Mouse (Mus musculus) adrenal gland, postnatal 4 days (tissue): Measurements from ENCODE around the gene Srsf7. TPM values are rescaled to one million over a fixed set of nuclear protein-coding genes. Genes with fewer than 3 reads are reported as not detected.
"Not testable (repeated sequence)": the region's sequence is repeated elsewhere in the genome, so short reads cannot be mapped to it uniquely, and the experiment has no call there.

Experiments used
- DNase-seq, 2 experiments: peaks; one replicate each; pipeline ENCODE4 v3.0.0; 2021 to 2022; ENCODE audit warnings: low spot score in 2 of 2, mixed read lengths in 2 of 2
- total RNA-seq, 2 experiments: library from RNA; stranded (reverse); gene quantifications; 2 replicates each; pipeline ENCODE4 v1.2.3; 2021

Srsf7 gene
- total RNA-seq, 2 experiments from 2014 or later: 172 to 192 TPM

DNA sequence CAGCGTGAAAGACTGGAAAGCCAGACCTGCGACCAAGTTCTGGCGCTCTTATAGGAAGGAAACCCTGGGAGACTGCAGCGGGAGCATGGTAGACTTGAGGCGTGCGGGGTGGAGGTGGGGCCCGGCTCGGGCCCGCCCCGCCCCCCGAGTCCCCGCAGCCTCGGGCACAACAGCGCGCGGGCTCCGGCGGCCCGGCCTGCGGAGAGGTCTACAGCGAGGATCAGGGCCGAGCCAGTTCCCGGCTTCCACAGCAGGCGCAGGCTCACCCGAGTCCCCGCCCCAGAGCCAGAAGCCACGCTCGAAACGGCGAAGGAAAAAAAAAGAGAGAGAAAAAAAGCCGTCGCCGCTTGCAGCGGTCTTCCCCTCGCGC is 821 bp downstream of the Srsf7 start:
- DNase-seq: peak; percentile 26 to 37

- DNase-seq: no peak
Measured at GRCm38 (mm10) chr17:80205657-80206056, 1.4 kb downstream of the Srsf7 start.

GRCm38 (mm10) chr17:80199160-80199778 is 7.8 kb downstream of the Srsf7 start:
- DNase-seq: no peak

GRCm38 (mm10) chr17:80193075-80193474 is 14.0 kb downstream of the Srsf7 start:
- DNase-seq: no peak

DNA sequence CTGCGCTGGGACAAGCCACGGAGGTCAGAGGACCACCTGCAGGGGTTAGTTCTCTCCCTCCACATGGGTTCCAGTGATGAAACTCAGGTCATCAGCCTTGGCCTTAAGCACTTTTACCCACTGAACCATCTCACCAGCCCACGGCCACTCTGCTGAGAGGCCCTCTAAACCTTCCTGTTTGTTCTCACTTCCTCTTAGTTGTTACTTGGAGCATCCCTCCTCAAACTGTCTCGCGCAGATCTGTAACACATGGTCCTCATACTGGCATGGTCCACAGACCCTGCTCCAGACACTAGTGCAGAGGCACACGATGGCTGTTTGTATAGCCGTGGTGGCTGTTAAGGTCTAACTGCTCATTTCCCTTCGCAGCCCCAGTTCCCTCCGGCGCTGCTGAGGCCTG is 23.5 kb downstream of the Srsf7 start:
- DNase-seq: no peak

DNA sequence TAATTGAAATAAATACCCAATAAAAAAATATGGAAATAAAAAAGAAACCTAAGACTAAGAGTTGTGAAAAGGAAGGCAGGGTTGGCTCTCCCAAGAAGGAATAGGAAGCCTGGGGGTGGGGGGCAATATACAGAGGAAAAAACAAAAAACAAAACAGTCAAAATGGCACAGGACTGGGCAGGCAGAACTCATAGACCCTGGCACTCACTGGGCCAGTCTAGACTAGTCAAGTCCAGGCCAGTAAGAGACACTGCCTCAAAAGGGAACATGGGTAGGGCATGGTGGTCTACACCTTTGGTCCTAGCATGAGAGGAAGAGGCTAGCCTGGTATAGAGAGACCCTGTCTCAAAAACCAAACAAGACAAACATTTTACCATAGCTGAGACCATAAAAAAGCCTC is 26.6 kb downstream of the Srsf7 start:
- DNase-seq: no peak

DNA sequence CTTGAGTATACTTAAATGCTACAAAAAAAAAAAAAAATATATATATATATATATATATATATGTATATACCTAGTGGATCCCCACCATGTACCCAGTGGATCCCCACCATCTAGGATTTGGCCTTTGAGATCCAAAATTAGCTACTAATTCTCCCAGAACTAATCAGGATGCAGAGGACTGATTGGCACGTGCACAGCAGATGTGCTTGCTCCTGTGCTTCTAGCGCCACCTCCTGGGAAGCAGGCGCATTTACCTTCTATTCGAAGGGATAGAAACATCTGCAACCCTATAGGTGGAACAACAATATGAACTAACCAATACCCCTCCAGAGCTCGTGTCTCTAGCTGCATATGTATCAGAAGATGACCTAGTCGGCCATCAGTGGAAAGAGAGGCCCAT is 27.1 kb downstream of the Srsf7 start:
- peak in 1 of 2 experiments; percentile 48 for DNase-seq

- not testable (repeated sequence) for DNase-seq
Measured at GRCm38 (mm10) chr17:80178846-80179245, 28.3 kb downstream of the Srsf7 start.

- DNase-seq: no peak
Measured at GRCm38 (mm10) chr17:80175966-80176365, 31.1 kb downstream of the Srsf7 start.

GRCm38 (mm10) chr17:80175386-80175739 is 31.7 kb downstream of the Srsf7 start:
- DNase-seq: no peak

DNA sequence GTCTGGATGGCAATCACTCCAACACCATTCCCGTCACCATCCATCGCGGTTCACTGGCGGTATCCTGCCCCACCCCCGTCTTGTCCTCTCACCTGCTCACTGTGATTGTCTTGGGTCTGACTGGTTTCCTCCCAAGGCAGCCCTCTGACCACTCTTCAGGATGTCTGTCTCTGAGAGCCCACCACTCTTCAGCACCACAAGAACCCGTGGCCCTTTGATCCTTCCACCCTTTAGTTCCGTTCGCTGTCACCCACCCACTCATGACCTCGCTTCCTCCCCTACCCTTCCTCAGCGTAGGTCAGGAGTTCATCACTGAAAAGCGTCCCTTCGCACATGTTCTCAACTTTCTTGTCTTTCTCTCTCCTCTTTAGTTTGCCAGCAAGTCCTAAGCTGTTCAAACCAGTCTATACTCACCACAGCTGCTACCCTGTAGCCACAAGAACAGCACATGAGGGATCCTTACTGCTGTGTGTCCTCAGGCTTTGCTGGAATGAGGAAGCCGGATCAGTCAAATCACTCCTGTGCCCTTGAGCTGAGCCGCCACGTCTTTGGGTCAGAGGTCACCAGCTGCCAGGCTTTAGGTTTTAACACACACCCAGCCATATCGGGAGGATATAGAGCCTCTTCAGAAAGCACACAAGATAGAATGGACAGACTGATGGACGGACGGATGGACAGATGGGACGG is 32.3 kb downstream of the Srsf7 start:
- no peak for DNase-seq

GRCm38 (mm10) chr17:80174146-80174545 is 33.0 kb downstream of the Srsf7 start:
- no peak for DNase-seq

DNA sequence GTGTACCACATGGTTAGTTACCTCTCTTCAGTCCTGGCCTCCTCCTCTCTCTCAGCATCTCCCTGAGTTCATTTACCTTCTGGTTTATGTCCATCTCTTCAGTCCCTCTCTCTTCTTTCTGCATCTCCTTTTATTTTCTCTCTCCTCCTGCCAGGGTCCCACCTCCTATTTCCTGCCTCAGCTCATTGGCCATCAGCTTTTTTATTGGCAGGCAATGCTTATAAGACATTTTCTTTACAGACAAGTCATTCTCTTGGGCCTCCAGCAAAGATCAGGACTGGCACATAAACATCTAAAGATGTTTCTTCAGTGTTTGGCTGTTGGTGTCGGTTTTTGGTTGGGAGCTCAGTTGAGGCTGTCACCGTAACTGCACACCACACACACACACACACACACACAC is 33.4 kb downstream of the Srsf7 start:
- no peak for DNase-seq

- no peak for DNase-seq
Measured at GRCm38 (mm10) chr17:80172761-80173160, 34.3 kb downstream of the Srsf7 start.

- DNase-seq: no peak
Measured at GRCm38 (mm10) chr17:80171948-80172347, 35.2 kb downstream of the Srsf7 start.

DNA sequence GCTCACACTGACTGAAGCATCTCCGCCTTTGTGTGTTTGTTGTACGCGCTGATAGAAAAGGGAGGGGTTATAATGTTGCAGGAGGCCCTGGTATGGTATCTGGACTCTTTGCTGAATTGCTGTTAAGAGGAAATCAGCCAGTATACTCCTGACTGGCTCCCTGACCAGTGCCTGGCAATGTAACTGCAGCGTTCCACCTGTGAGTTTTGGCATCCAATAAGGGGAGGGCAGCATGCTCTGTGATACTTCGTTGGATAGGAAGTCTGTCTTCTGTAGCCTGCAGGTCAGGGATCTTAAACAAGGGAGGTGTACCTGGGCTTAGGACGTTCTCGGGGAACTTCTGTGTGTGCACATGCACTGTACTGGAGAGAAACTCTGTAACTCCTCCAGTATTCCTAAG is 36.2 kb downstream of the Srsf7 start:
- DNase-seq: no peak

- DNase-seq: no peak
Measured at GRCm38 (mm10) chr17:80169792-80170191, 37.3 kb downstream of the Srsf7 start.

- no peak for DNase-seq
Measured at GRCm38 (mm10) chr17:80168425-80169182, 38.5 kb downstream of the Srsf7 start.

DNA sequence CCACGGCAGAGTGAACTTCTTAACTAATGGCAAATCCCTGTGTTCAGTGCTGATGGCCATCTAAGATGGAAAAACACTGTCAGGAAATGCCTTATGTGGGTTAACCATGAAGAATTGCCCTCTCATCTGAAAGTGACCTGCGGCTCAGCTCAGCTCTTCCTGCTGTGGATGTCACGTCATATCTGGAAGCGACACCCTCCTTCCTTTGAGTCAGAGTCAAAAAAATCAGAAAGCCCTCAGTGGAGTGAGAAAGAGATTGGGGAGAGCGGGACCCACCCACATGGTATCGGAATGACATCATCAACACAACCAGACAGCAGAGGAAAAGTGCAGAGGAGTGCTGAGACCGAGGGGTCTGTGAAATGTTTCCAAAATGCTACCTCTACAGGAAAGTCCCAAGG is 39.3 kb downstream of the Srsf7 start:
- no peak for DNase-seq

DNA sequence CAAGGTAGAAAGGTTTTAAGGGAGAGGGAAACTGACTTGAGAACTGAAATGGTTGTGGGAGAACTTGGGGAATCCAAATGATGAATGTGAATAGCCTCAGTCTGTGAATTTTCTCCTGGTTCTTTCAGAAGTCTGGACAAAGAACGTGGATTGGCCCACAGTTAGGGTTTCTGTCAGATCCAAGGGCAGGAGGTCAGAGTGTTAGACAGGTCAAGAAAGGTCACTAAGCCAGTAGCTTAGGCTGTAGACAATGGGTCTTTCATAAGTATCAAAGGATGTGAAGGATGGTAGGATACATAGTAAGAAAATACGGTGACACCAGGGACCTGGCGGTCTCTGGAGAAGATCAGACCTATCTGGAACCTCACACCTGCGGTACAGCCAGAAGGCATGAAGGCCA is 39.7 kb downstream of the Srsf7 start:
- DNase-seq: no peak

DNA sequence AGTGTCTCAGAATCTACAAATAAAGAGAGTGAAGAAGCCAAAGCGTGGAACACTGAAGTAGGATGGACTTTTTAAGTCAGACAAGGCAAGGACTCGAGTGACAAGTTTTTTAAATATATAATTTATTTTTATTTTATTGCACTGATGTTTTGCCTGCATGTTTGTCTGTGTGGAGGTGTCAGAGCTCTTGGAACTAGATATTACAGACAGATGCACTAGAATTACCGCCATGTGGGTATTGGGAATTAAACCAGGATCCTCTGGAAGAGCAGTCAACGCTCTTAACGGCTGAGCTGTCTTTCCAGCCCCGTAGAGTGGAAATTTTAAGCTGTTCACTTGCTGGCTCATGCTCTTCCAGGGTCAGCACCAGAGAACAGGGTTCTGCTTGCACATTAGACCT is 40.8 kb downstream of the Srsf7 start:
- no peak for DNase-seq

DNA sequence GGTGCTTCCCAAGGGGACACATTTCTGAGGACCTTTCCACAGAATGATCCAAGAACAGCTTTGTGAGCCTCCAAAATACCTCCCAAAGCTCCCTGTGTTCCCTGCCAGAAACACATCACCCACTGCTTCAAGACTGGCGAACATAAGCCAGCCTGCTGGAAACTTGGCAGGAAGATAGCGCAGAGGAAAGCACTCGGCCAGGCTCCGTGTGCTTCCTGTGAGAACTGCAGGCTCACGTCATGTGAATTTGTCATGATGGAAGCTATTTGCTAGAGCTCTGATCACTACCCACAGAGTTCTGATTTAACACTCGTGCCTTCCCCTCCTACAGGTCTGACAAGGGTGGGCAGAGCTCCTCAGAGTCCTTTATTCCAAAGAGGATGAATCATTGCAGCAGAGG is 41.4 kb downstream of the Srsf7 start:
- DNase-seq: no peak

DNA sequence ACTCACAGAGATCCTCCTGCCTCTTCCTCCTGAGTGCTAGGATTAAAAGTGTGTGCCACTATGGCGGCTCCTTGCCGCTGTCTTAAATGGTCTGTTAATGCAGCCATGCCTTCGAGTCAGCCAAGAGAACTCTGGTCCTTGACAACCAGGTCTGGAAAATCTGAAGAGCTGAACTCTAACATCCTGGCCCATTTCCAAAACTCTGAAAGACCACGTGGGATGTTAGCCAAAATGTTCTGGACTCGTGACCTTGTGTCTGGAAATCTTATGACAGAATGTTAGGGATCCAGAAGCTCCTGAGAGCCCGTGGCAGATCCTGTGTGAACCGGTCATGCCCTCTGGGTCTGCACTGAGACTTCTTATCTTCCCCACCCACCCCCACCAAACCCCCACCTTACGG is 43.1 kb downstream of the Srsf7 start:
- DNase-seq: no peak
